Mouse (Mus musculus): Measurements from ENCODE around the gene Tut1.

DNA sequence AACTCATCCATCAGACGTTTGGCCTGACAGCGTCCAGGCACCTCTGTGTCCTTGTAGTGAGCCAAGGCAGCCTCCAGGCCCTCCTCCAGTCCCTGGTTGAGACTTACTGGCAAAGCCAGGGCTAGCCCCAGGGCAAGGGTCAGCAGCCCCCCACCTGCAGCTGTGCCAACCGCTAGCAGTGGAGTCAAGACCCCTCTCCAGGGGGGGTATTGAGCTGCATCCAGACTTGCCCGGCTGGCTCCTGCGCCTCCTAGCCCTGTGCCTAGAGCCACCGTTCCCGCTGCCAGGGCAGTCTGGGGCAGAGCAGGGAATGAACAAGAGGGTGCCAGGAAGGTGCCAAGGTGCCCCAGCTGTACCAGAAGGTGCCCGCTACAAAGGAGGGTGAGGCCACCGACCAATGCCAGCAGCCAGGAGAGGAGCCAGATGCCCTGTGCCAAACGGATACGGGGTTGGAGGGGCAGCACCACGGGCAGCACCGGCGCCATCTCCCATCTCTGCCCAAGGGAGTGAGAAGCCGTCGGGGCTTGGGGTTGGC is 24.9 kb upstream of the Tut1 start:
- TF ChIP-seq CTCF (IDR thresholded peaks at IDR 0.05; ENCODE audit: extremely low read depth, insufficient read length, insufficient replicate concordance, low read depth, low read length) (no peak), POLR2A (IDR thresholded peaks at IDR 0.05; ENCODE audit: low read depth, low read length) (no peak)

Measured in small intestine, adult 2 months (tissue).